Mouse (Mus musculus) central nervous system, embryonic 18 days (tissue): ENCODE data around the gene Gm4871. TPM values are rescaled to one million over a fixed set of nuclear protein-coding genes. Genes with fewer than 3 reads are reported as not detected.

Source experiments
- polyA plus RNA-seq: library from polyadenylated mRNA; depleted of rRNA; stranded (reverse); fragments of >200 nt; gene quantifications from 2 replicates; pipeline ENCODE4 v1.2.3, GENCODE M21; 2012; rRNA removed

Gene Gm4871
- not detected in 2 replicates for polyA plus RNA-seq

GRCm38 (mm10) chr5:145032391-145032790 lies at the start of gene Gm4871:
Gene Gm4871 (minus strand): TSS chr5:145032754.

GRCm38 (mm10) chr5:145042690-145043089 lies 10.1 kb upstream of the Gm4871 start, which contains the start of gene 1700018F24Rik:
Gene 1700018F24Rik (plus strand): TSS chr5:145042990.

Other genes with a start within 250 kb of the Gm4871 start
- 49.0 and 53.6 TPM in 2 replicates for gene Smurf1, start 66.9 kb downstream of the Gm4871 start, polyA plus RNA-seq
- gene 1700018F24Rik, start 10.2 kb upstream of the Gm4871 start, polyA plus RNA-seq = not detected in 2 replicates
- gene Arpc1a, start 51.1 kb upstream of the Gm4871 start, polyA plus RNA-seq = 265 and 275 TPM in 2 replicates
- 0.07 TPM in 1 of 2 replicates, not detected in the other for gene Kpna7, start 51.3 kb upstream of the Gm4871 start, polyA plus RNA-seq
- 66.6 and 73.3 TPM in 2 replicates for gene Arpc1b, start 81.5 kb upstream of the Gm4871 start, polyA plus RNA-seq
- 116 and 119 TPM in 2 replicates for gene Pdap1, start 107.5 kb upstream of the Gm4871 start, polyA plus RNA-seq
- 130 and 142 TPM in 2 replicates for gene Bud31, start 107.6 kb upstream of the Gm4871 start, polyA plus RNA-seq
- 20.2 and 20.8 TPM in 2 replicates for gene Ptcd1, start 134.4 kb upstream of the Gm4871 start, polyA plus RNA-seq
- gene Cpsf4, start 134.5 kb upstream of the Gm4871 start, polyA plus RNA-seq = 76.1 and 81.7 TPM in 2 replicates
- 315 and 348 TPM in 2 replicates for gene Atp5j2, start 159.3 kb upstream of the Gm4871 start, polyA plus RNA-seq
- gene Zkscan14, start 169.1 kb upstream of the Gm4871 start, polyA plus RNA-seq = 6.3 and 6.5 TPM in 2 replicates
- gene Zkscan5, start 171.8 kb upstream of the Gm4871 start, polyA plus RNA-seq = 10.2 and 10.4 TPM in 2 replicates
- gene Zfp655, start 199.0 kb upstream of the Gm4871 start, polyA plus RNA-seq = 17.8 and 18.6 TPM in 2 replicates
- gene Zscan25, start 247.7 kb upstream of the Gm4871 start, polyA plus RNA-seq = 15.4 and 17.4 TPM in 2 replicates